Mouse (Mus musculus): ENCODE results near the gene Pla2g4e. TPM values are rescaled to one million over a fixed set of nuclear protein-coding genes. Genes with fewer than 3 reads are reported as not detected.

Gene Pla2g4e
- polyA plus RNA-seq, 1 experiment: 0.03 TPM

DNA sequence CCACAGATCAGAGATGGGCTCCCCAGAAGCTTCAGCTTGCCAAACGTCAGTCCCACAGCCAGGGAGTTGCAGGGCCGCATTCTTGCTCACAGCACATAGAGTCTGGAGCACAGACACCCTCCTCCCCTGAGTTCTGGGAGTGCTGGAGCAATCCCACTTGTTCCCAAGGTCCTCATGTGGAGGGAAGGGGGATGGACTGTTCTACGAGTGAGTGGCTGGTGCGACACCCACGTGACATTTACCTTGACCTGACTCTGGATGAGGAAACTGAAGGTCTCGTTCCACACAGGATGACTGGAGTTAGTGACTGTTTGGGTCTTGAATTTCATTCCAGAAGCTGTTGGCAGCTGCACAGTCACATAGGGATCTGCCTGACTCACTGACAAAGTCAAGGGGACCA is 38.4 kb upstream of the Pla2g4e start:
- no peak for TF ChIP-seq CTCF (IDR thresholded peaks at IDR 0.05; ENCODE audit: extremely low read depth, insufficient read length, insufficient replicate concordance, low read depth, low read length)
- no peak for TF ChIP-seq POLR2A (IDR thresholded peaks at IDR 0.05; ENCODE audit: low read depth, low read length)
- WGBS: 36% methylated on average over 6 of the region's 6 CpGs
- H3K4me3 ChIP-seq (ENCODE audit: low read depth, low read length): no peak overlapping the region

GRCm38 (mm10) chr2:120281221-120281620 is 36.1 kb upstream of the Pla2g4e start:
- Histone ChIP-seq H3K4me1 (ENCODE audit: control insufficient read depth, insufficient read depth, insufficient read length, low read length) (no peaks in the 10 kb centered on the region), H3K36me3 (ENCODE audit: control insufficient read depth, insufficient read depth, low read length) (no peaks in the 10 kb centered on the region), H3K27ac (ENCODE audit: insufficient read depth, low read depth, low read length) (no peak overlapping the region), H3K27me3 (ENCODE audit: control insufficient read depth, insufficient read depth, low read length) (no peaks in the 10 kb centered on the region), H3K4me3 (ENCODE audit: low read depth, low read length) (no peak overlapping the region)
- TF ChIP-seq POLR2A (IDR thresholded peaks at IDR 0.05; ENCODE audit: low read depth, low read length) (no peak), CTCF (IDR thresholded peaks at IDR 0.05; ENCODE audit: extremely low read depth, insufficient read length, insufficient replicate concordance, low read depth, low read length) (no peak)
- WGBS: 45% methylated on average over 3 of the region's 3 CpGs

More for the DNA sequence above, 38.4 kb upstream of the Pla2g4e start:
- H3K27ac ChIP-seq (ENCODE audit: insufficient read depth, low read depth, low read length): no peak overlapping the region
- H3K4me1 ChIP-seq (ENCODE audit: control insufficient read depth, insufficient read depth, insufficient read length, low read length): no peaks in the 10 kb centered on the region
- no peaks in the 10 kb centered on the region for H3K36me3 ChIP-seq (ENCODE audit: control insufficient read depth, insufficient read depth, low read length)
- no peaks in the 10 kb centered on the region for H3K27me3 ChIP-seq (ENCODE audit: control insufficient read depth, insufficient read depth, low read length)

GRCm38 (mm10) chr2:120279961-120280360 is 34.8 kb upstream of the Pla2g4e start:
- H3K27ac ChIP-seq (ENCODE audit: insufficient read depth, low read depth, low read length): no peak overlapping the region
- TF ChIP-seq POLR2A (IDR thresholded peaks at IDR 0.05; ENCODE audit: low read depth, low read length): no peak
- TF ChIP-seq CTCF (IDR thresholded peaks at IDR 0.05; ENCODE audit: extremely low read depth, insufficient read length, insufficient replicate concordance, low read depth, low read length): peak; percentile 85; the same call in 1 of the 2 replicates
- no peaks in the 10 kb centered on the region for H3K36me3 ChIP-seq (ENCODE audit: control insufficient read depth, insufficient read depth, low read length)
- no peaks in the 10 kb centered on the region for H3K4me1 ChIP-seq (ENCODE audit: control insufficient read depth, insufficient read depth, insufficient read length, low read length)
- WGBS: 14% methylated on average over 8 of the region's 8 CpGs
- H3K27me3 ChIP-seq (ENCODE audit: control insufficient read depth, insufficient read depth, low read length): no peaks in the 10 kb centered on the region
- no peak overlapping the region for H3K4me3 ChIP-seq (ENCODE audit: low read depth, low read length)

DNA sequence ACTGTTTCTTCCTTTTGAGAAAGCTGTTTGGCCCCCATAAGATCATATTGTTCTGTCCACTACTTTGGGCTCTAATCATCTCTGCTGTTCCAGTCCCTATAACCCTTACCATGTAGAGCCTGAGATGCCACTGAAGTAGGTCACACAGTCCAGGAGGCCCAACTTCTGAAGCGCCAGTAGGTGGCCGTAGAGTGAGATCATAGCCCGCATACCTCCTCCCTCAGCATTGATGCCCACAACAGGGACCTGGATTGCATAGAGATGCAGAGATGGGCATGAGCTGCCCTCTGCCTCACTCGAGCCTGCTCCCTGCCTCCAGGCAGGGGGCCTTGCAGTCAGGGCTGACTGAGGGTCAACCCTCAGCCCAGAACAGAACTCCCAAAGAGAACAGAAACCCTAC is 31.8 kb upstream of the Pla2g4e start:
- no peak overlapping the region for H3K4me3 ChIP-seq (ENCODE audit: low read depth, low read length)
- no peaks in the 10 kb centered on the region for H3K36me3 ChIP-seq (ENCODE audit: control insufficient read depth, insufficient read depth, low read length)
- H3K27me3 ChIP-seq (ENCODE audit: control insufficient read depth, insufficient read depth, low read length): no peaks in the 10 kb centered on the region
- no peak for TF ChIP-seq POLR2A (IDR thresholded peaks at IDR 0.05; ENCODE audit: low read depth, low read length)
- no peak for TF ChIP-seq CTCF (IDR thresholded peaks at IDR 0.05; ENCODE audit: extremely low read depth, insufficient read length, insufficient replicate concordance, low read depth, low read length)
- H3K27ac ChIP-seq (ENCODE audit: insufficient read depth, low read depth, low read length): no peak overlapping the region
- no peaks in the 10 kb centered on the region for H3K4me1 ChIP-seq (ENCODE audit: control insufficient read depth, insufficient read depth, insufficient read length, low read length)
- WGBS: 78% methylated on average over 4 of the region's 4 CpGs

GRCm38 (mm10) chr2:120268635-120269034 is 23.5 kb upstream of the Pla2g4e start:
- TF ChIP-seq POLR2A (IDR thresholded peaks at IDR 0.05; ENCODE audit: low read depth, low read length) (no peak), CTCF (IDR thresholded peaks at IDR 0.05; ENCODE audit: extremely low read depth, insufficient read length, insufficient replicate concordance, low read depth, low read length) (no peak)
- no peak overlapping the region for H3K27ac ChIP-seq (ENCODE audit: insufficient read depth, low read depth, low read length)
- no peaks in the 10 kb centered on the region for H3K36me3 ChIP-seq (ENCODE audit: control insufficient read depth, insufficient read depth, low read length)
- no peaks in the 10 kb centered on the region for H3K27me3 ChIP-seq (ENCODE audit: control insufficient read depth, insufficient read depth, low read length)
- no peak overlapping the region for H3K4me3 ChIP-seq (ENCODE audit: low read depth, low read length)
- WGBS: 5% methylated on average over 9 of the region's 9 CpGs
- no peaks in the 10 kb centered on the region for H3K4me1 ChIP-seq (ENCODE audit: control insufficient read depth, insufficient read depth, insufficient read length, low read length)

DNA sequence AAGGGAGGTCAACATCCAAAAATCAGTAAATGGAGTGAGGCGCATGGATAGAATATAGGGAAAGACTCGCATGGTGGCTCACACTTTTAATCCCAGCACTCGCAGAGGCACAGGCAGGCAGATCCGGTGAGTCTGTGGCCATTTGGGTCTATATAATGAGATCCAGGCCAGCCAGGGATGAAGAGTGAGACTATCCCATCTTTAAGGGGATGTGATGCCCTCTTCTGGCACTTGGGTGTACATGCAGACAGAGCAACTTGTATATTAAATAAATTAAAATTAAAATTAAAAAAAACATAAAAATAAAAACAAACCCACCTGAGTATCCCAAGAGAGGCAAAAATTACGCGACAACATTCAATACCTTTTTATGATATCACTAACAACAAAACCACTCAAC is 20.4 kb upstream of the Pla2g4e start:
- H3K36me3 ChIP-seq (ENCODE audit: control insufficient read depth, insufficient read depth, low read length): no peaks in the 10 kb centered on the region
- H3K27ac ChIP-seq (ENCODE audit: insufficient read depth, low read depth, low read length): no peak overlapping the region
- 73% methylated on average over 6 of the region's 6 CpGs for WGBS
- TF ChIP-seq CTCF (IDR thresholded peaks at IDR 0.05; ENCODE audit: extremely low read depth, insufficient read length, insufficient replicate concordance, low read depth, low read length): no peak
- TF ChIP-seq POLR2A (IDR thresholded peaks at IDR 0.05; ENCODE audit: low read depth, low read length): no peak
- H3K27me3 ChIP-seq (ENCODE audit: control insufficient read depth, insufficient read depth, low read length): no peaks in the 10 kb centered on the region
- no peaks in the 10 kb centered on the region for H3K4me1 ChIP-seq (ENCODE audit: control insufficient read depth, insufficient read depth, insufficient read length, low read length)
- no peak overlapping the region for H3K4me3 ChIP-seq (ENCODE audit: low read depth, low read length)

- TF ChIP-seq POLR2A (IDR thresholded peaks at IDR 0.05; ENCODE audit: low read depth, low read length) (no peak), CTCF (IDR thresholded peaks at IDR 0.05; ENCODE audit: extremely low read depth, insufficient read length, insufficient replicate concordance, low read depth, low read length) (no peak)
- no peaks in the 10 kb centered on the region for H3K27me3 ChIP-seq (ENCODE audit: control insufficient read depth, insufficient read depth, low read length)
- H3K4me3 ChIP-seq (ENCODE audit: low read depth, low read length): no peak overlapping the region
- no peaks in the 10 kb centered on the region for H3K4me1 ChIP-seq (ENCODE audit: control insufficient read depth, insufficient read depth, insufficient read length, low read length)
- H3K36me3 ChIP-seq (ENCODE audit: control insufficient read depth, insufficient read depth, low read length): no peaks in the 10 kb centered on the region
- 68% methylated on average over 10 of the region's 10 CpGs for WGBS
- H3K27ac ChIP-seq (ENCODE audit: insufficient read depth, low read depth, low read length): no peak overlapping the region
These were observed 19.7 kb upstream of the Pla2g4e start for GRCm38 (mm10) chr2:120264858-120265257.

- H3K4me3 ChIP-seq (ENCODE audit: low read depth, low read length): no peak overlapping the region
- 35% methylated on average over 1 of the region's 1 CpGs for WGBS
- no peaks in the 10 kb centered on the region for H3K27me3 ChIP-seq (ENCODE audit: control insufficient read depth, insufficient read depth, low read length)
- no peaks in the 10 kb centered on the region for H3K36me3 ChIP-seq (ENCODE audit: control insufficient read depth, insufficient read depth, low read length)
- TF ChIP-seq CTCF (IDR thresholded peaks at IDR 0.05; ENCODE audit: extremely low read depth, insufficient read length, insufficient replicate concordance, low read depth, low read length) (no peak), POLR2A (IDR thresholded peaks at IDR 0.05; ENCODE audit: low read depth, low read length) (no peak)
- H3K4me1 ChIP-seq (ENCODE audit: control insufficient read depth, insufficient read depth, insufficient read length, low read length): no peaks in the 10 kb centered on the region
- no peak overlapping the region for H3K27ac ChIP-seq (ENCODE audit: insufficient read depth, low read depth, low read length)
These were observed 17.7 kb upstream of the Pla2g4e start for GRCm38 (mm10) chr2:120262876-120263275.
